Mouse (Mus musculus) heart, embryonic 16.5 days (tissue): ENCODE data around the gene Impad1. TPM values are rescaled to one million over a fixed set of nuclear protein-coding genes. Genes with fewer than 3 reads are reported as not detected.

ENCODE experiments used
- ATAC-seq: fragments of 200-750 bp; cut with Nextera tagmentation; replicated peaks from 2 replicates; pipeline ENCODE4 v1.8.0; 2017; ENCODE audit warnings: moderate number of reproducible peaks; ENCODE audit not compliant: insufficient read depth, low FRiP score; ENCODE audit errors: extremely low read depth
- H3K27ac ChIP-seq: fragments of 300-500 bp; sonication (generic); 2 replicates; pipeline ENCODE4 v1.5.1; 2014; ENCODE audit warnings: mild to moderate bottlenecking, low read length, control low read depth, moderate library complexity
- H3K27me3 ChIP-seq: fragments of 300-500 bp; sonication (generic); 2 replicates; pipeline ENCODE4 v1.6.1; 2014; ENCODE audit warnings: low read length, mixed read lengths; ENCODE audit not compliant: control insufficient read depth, insufficient read depth
- H3K36me3 ChIP-seq: fragments of 300-500 bp; sonication (generic); 2 replicates; pipeline ENCODE4 v1.6.1; 2014; ENCODE audit not compliant: control insufficient read depth, insufficient read depth
- H3K4me1 ChIP-seq: fragments of 300-500 bp; sonication (generic); 2 replicates; pipeline ENCODE4 v1.6.1; 2014; ENCODE audit warnings: low read length, mixed read lengths; ENCODE audit not compliant: control insufficient read depth, insufficient read depth
- H3K4me2 ChIP-seq: fragments of 300-500 bp; sonication (generic); 2 replicates; pipeline ENCODE4 v1.6.1; 2014; ENCODE audit warnings: low read depth, mild to moderate bottlenecking, control low read depth, low read length
- H3K4me3 ChIP-seq: fragments of 300-500 bp; sonication (generic); 2 replicates; pipeline ENCODE4 v1.5.1; 2014; ENCODE audit warnings: mild to moderate bottlenecking, control low read depth, low read length
- H3K9ac ChIP-seq: fragments of 300-500 bp; sonication (generic); 2 replicates; pipeline ENCODE4 v1.6.1; 2014; ENCODE audit warnings: low read length, control low read depth
- H3K9me3 ChIP-seq: fragments of 300-500 bp; sonication (generic); replicated peaks from 2 replicates; pipeline ENCODE4 v1.6.1; 2016; ENCODE audit warnings: low read length; ENCODE audit not compliant: control insufficient read depth
- WGBS: fragments of 180-500 bp; shearing (Covaris S2); extraction: QIAGEN DNeasy Blood & Tissue Kit; methylation state at CpG from one replicate; pipeline ENCODE4 v1.1.7; 2014; 5-methylcytosine and 5-hydroxymethylcytosine counted together
- polyA plus RNA-seq: library from polyadenylated mRNA; unstranded; fragments of >200 nt; fragmentation: Nextera tagmentation; extraction: Ambion mirVana; gene quantifications from 2 replicates; pipeline ENCODE4 v1.2.1, GENCODE M21; 2015

The Impad1 gene
- polyA plus RNA-seq, result 21.5 and 21.9 TPM in 2 replicates

DNA sequence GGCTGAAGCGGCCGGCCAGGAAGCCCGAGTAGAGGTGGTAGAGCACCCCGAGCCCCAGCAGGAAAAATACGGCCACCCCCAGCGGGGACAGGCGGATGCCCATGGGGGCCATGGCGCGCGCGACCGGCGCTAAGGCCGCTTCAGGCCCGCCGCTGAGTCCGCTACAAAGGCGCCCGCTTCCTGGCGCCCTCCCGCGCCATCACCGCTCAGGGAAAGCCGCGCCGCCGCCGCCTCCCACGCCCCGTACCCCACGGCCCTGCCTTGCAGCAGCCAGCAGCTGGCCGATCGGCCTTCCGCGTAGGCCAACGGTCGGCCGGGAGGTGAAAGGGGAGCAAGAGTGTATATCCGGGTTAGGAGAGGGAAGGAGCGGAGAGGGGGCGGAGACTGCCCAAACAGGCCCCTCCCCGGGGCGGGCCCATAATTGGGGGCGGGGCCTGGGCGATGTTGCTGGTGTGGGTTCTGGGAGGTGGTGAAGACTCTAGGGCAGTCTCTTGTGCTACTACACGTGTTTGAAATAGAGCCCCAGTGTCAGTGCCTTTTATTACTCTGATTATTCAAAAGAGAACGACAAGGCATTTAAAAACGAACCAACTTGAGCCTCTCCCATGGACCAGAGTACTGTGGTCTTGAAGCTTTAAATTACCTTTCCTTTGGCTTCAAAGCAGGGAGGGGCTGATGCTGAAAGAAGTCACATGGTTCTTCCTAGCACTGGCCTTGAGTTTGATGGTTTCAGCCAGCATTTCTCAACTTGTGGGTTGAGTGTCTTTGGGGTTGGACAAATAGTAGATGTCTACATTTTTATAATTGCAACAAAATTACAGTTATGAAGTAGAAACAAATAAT is at the start of gene Impad1:
Gene Impad1 (minus strand): TSS at position 364 of the 843 bp plus-strand sequence.
- Histone ChIP-seq H3K27me3 (no peaks in the 10 kb centered on the region), H3K9ac (peak within 1 kb of the TSS; percentile 91), H3K27ac (peak within 1 kb of the TSS; percentile 80), H3K36me3 (no peaks in the 10 kb centered on the region), H3K9me3 (no peaks in the 10 kb centered on the region), H3K4me3 (peak within 1 kb of the TSS; percentile 94), H3K4me1 (peaks cover 11% of the 10 kb centered on the region), H3K4me2 (peak within 1 kb of the TSS; percentile 65)
- WGBS, result 1% methylated on average over 48 of the region's 48 CpGs
- peak; percentile 93 for ATAC-seq

DNA sequence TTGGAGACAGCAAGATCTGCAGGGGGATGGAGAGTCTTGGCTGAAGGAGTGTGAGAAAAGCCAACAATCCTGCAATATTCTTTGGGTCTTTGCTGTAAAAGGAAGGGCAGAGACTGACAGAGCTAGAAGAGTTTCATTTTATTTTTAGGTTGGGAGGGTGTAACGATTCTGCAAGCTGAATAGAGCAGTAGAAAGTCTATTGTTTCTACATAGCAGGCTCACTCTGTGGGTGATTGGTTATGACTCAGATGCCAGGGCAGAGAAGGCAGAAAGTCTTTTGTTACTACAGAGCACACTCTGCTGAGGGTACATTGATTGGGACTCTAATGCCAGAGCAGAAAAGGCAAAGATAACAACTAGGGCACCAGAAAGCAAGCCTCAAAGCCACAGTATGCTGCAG is 47.0 kb upstream of the Impad1 start:
- no peak overlapping the region for H3K4me3 ChIP-seq
- no peaks in the 10 kb centered on the region for H3K4me1 ChIP-seq
- H3K9me3 ChIP-seq, result no peaks in the 10 kb centered on the region
- ATAC-seq, result no peak
- no peaks in the 10 kb centered on the region for H3K27me3 ChIP-seq
- no peak overlapping the region for H3K27ac ChIP-seq
- WGBS, result 55% methylated on average over 1 of the region's 1 CpGs
- H3K4me2 ChIP-seq, result no peak overlapping the region
- no peaks in the 10 kb centered on the region for H3K36me3 ChIP-seq
- H3K9ac ChIP-seq, result no peak overlapping the region

DNA sequence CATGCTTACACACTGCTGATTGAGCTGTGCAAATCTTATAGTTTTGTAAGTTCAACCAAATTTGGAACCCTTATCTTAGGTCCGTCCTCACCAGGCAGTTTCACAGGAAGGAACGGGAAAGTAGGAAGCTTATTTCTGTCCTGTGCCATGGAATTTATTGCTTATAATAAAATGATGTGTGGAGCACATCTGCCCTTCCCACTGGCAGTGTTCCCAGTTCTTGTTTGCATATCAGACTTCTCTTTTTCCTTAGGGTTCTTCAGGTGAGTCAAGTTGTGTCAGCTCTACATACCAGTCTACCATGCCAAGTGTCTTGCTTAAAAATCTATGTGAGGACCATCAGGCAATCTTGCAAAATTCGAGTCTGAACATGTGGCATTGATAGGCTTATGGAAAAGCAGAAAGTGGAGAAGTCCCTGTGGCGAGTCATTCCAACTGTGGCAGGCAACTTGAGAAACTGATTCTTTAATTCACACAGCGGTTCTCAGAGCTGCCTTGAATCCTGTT is 40.7 kb upstream of the Impad1 start:
- Histone ChIP-seq H3K27ac (no peak overlapping the region), H3K36me3 (no peaks in the 10 kb centered on the region), H3K4me1 (no peaks in the 10 kb centered on the region), H3K9ac (no peak overlapping the region), H3K9me3 (no peaks in the 10 kb centered on the region), H3K27me3 (no peaks in the 10 kb centered on the region), H3K4me3 (no peak overlapping the region), H3K4me2 (no peak overlapping the region)
- no peak for ATAC-seq
- 52% methylated on average over 5 of the region's 5 CpGs for WGBS

GRCm38 (mm10) chr4:4828131-4828530 is 35.0 kb upstream of the Impad1 start:
- Histone ChIP-seq H3K27me3 (no peaks in the 10 kb centered on the region), H3K4me3 (no peak overlapping the region), H3K4me2 (no peak overlapping the region), H3K9me3 (no peaks in the 10 kb centered on the region), H3K27ac (no peak overlapping the region), H3K36me3 (no peaks in the 10 kb centered on the region), H3K4me1 (no peaks in the 10 kb centered on the region), H3K9ac (no peak overlapping the region)
- no peak for ATAC-seq
- WGBS, result 65% methylated on average over 2 of the region's 2 CpGs

GRCm38 (mm10) chr4:4822119-4822518 is 29.0 kb upstream of the Impad1 start:
- Histone ChIP-seq H3K4me3 (no peak overlapping the region), H3K36me3 (no peaks in the 10 kb centered on the region), H3K9me3 (no peaks in the 10 kb centered on the region), H3K27me3 (no peaks in the 10 kb centered on the region), H3K4me2 (no peak overlapping the region), H3K4me1 (no peaks in the 10 kb centered on the region), H3K9ac (no peak overlapping the region), H3K27ac (no peak overlapping the region)
- no peak for ATAC-seq
- 66% methylated on average over 1 of the region's 1 CpGs for WGBS

GRCm38 (mm10) chr4:4792141-4792991 is 789 bp downstream of the Impad1 start:
- Histone ChIP-seq H3K4me2 (peak overlapping the region; percentile 65), H3K9me3 (no peaks in the 10 kb centered on the region), H3K4me3 (peak overlapping the region; percentile 94), H3K4me1 (peaks cover 11% of the 10 kb centered on the region), H3K27me3 (no peaks in the 10 kb centered on the region), H3K36me3 (no peaks in the 10 kb centered on the region), H3K9ac (peak overlapping the region; percentile 91), H3K27ac (peak overlapping the region; percentile 80)
- peak; percentile 73 for ATAC-seq
- 2% methylated on average over 61 of the region's 61 CpGs for WGBS

GRCm38 (mm10) chr4:4791180-4791579 is 2.0 kb downstream of the Impad1 start:
- Histone ChIP-seq H3K4me3 (no peak overlapping the region), H3K4me1 (peaks cover 11% of the 10 kb centered on the region), H3K27ac (no peak overlapping the region), H3K9ac (no peak overlapping the region), H3K27me3 (no peaks in the 10 kb centered on the region), H3K36me3 (no peaks in the 10 kb centered on the region), H3K4me2 (peak overlapping the region; percentile 65), H3K9me3 (no peaks in the 10 kb centered on the region)
- no peak for ATAC-seq
- WGBS, result 86% methylated on average over 1 of the region's 1 CpGs

DNA sequence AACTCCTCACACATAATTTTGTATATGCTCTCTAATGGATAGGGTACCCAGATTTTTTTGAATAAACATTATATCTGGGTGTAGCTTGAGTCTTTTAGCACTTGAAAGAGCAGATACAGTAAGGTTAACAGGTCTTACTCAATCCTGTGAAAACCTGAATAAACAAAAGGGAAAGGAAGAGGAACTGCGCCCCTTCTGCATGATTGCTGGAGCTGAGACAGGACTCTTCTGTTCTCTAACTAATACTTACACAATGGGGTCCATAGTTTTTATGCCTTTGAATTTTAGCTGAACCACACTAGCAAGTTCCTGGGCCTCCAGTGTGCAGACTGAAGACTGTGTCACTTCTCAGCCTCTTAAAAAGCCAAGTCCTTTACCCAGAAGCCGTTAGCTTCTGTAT is 8.0 kb downstream of the Impad1 start:
- no peak overlapping the region for H3K9ac ChIP-seq
- H3K4me2 ChIP-seq, result no peak overlapping the region
- H3K9me3 ChIP-seq, result peaks cover 8% of the 10 kb centered on the region
- no peak for ATAC-seq
- H3K36me3 ChIP-seq, result peaks cover 8% of the 10 kb centered on the region
- H3K27ac ChIP-seq, result no peak overlapping the region
- H3K27me3 ChIP-seq, result no peaks in the 10 kb centered on the region
- no peak overlapping the region for H3K4me3 ChIP-seq
- H3K4me1 ChIP-seq, result no peaks in the 10 kb centered on the region
- 82% methylated on average over 2 of the region's 2 CpGs for WGBS

DNA sequence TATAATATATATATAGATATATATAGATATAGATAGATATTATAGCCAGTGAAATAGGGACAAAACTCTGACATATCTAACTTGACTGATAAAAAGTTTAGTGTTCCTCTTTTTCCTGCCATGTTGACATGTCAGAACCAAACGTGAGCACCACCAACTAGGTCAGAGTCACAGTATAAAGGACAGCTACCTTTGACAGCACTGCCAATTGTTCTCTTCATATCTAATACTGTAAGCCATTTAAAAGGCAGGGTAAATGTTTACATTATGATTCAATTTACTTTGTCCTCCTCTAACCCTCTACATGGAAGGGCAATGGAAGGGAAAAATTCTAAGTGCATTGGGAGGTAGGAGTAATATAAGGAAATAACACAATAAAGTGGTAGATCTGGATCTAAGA is 8.8 kb downstream of the Impad1 start:
- H3K4me2 ChIP-seq, result no peak overlapping the region
- no peaks in the 10 kb centered on the region for H3K4me1 ChIP-seq
- H3K9ac ChIP-seq, result no peak overlapping the region
- ATAC-seq, result no peak
- peaks cover 8% of the 10 kb centered on the region for H3K9me3 ChIP-seq
- no peaks in the 10 kb centered on the region for H3K27me3 ChIP-seq
- H3K27ac ChIP-seq, result no peak overlapping the region
- WGBS, result 56% methylated on average over 1 of the region's 1 CpGs
- H3K4me3 ChIP-seq, result no peak overlapping the region
- H3K36me3 ChIP-seq, result peaks cover 8% of the 10 kb centered on the region
